ENCODE assay signal across 31 mouse cellular contexts in the genomic region with DNA sequence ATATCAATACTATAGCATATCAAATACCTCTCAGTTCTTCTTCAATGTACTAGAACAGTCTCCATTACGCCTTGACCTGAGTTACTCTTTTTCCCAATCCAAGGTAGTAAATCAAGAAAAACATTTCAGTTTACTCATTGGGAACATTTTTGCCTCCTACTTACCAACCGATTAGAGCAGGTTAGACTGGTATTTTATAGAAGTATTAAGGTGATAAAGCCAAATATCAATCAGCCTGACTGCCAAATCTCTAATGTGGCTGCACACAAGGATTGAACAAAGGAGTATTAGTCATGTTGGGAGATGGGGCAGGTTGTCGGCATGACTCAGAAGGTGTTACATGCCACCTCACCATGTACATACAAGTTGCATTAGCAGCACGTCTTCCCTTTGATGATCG.
"Had no signal": no experiment of that assay in that cellular context is flagged by ENCODE, and none has a peak within 500 bp of the region (broad histone marks: within the 10 kb centered on the region; RNA-seq: fewer than 3 reads in every experiment).

No protein-coding gene starts in this region.

- H3K4me3 ChIP-seq: limb, embryonic 10.5 days; limb, embryonic 12.5 days; limb, embryonic 13.5 days; limb, embryonic 15.5 days; liver, embryonic 12.5 days; liver, embryonic 13.5 days; liver, embryonic 15.5 days; lung, embryonic 15.5 days; megakaryocyte, embryonic 14.5 days; midbrain, embryonic 10.5 days; midbrain, embryonic 12.5 days; midbrain, embryonic 13.5 days; midbrain, embryonic 15.5 days; myocyte had no signal

- DNase-seq: left cerebral cortex, postnatal 4 days; liver; liver, embryonic 13.5 days; liver, postnatal 0 days; lung, adult 18-20 months; lung, adult 2 months; lung, embryonic 14.5 days; lung, postnatal 10 days; lung, postnatal 14 days; lung, postnatal 36 days; lung, postnatal 4 days; midbrain, embryonic 14.5 days had no signal

- H3K4me1 ChIP-seq: limb, embryonic 10.5 days; limb, embryonic 12.5 days; limb, embryonic 13.5 days; limb, embryonic 15.5 days; liver, embryonic 12.5 days; liver, embryonic 13.5 days; liver, embryonic 15.5 days; lung, embryonic 15.5 days; megakaryocyte, embryonic 14.5 days; midbrain, embryonic 10.5 days; midbrain, embryonic 12.5 days; midbrain, embryonic 13.5 days; midbrain, embryonic 15.5 days had no signal

- H3K27ac ChIP-seq: limb, embryonic 10.5 days; limb, embryonic 12.5 days; limb, embryonic 13.5 days; limb, embryonic 15.5 days; liver, embryonic 12.5 days; liver, embryonic 13.5 days; liver, embryonic 14.5 days; liver, embryonic 15.5 days; lung, embryonic 15.5 days; macrophage; midbrain, embryonic 10.5 days; midbrain, embryonic 12.5 days; midbrain, embryonic 13.5 days; midbrain, embryonic 15.5 days had no signal

- H3K27me3 ChIP-seq: limb, embryonic 12.5 days; limb, embryonic 13.5 days; limb, embryonic 15.5 days; liver, embryonic 12.5 days; liver, embryonic 13.5 days; liver, embryonic 15.5 days; lung, embryonic 15.5 days; megakaryocyte, embryonic 14.5 days; midbrain, embryonic 12.5 days; midbrain, embryonic 13.5 days; midbrain, embryonic 15.5 days had no signal

- H3K36me3 ChIP-seq: limb, embryonic 10.5 days; limb, embryonic 12.5 days; limb, embryonic 13.5 days; limb, embryonic 15.5 days; liver, embryonic 12.5 days; liver, embryonic 13.5 days; liver, embryonic 15.5 days; lung, embryonic 15.5 days; midbrain, embryonic 10.5 days; midbrain, embryonic 12.5 days; midbrain, embryonic 13.5 days; midbrain, embryonic 15.5 days had no signal

- H3K4me2 ChIP-seq: limb, embryonic 12.5 days; limb, embryonic 13.5 days; limb, embryonic 15.5 days; liver, embryonic 11.5 days; liver, embryonic 12.5 days; liver, embryonic 13.5 days; liver, embryonic 15.5 days; lung, embryonic 14.5 days; lung, embryonic 15.5 days; midbrain, embryonic 11.5 days; midbrain, embryonic 12.5 days; midbrain, embryonic 13.5 days; midbrain, embryonic 15.5 days had no signal

- H3K9ac ChIP-seq: limb, embryonic 12.5 days; limb, embryonic 13.5 days; limb, embryonic 15.5 days; liver, embryonic 12.5 days; liver, embryonic 13.5 days; liver, embryonic 14.5 days; liver, embryonic 15.5 days; liver, postnatal 0 days; lung, embryonic 14.5 days; lung, embryonic 15.5 days; midbrain, embryonic 12.5 days; midbrain, embryonic 13.5 days; midbrain, embryonic 15.5 days had no signal

- H3K9me3 ChIP-seq: limb, embryonic 10.5 days; limb, embryonic 12.5 days; limb, embryonic 13.5 days; limb, embryonic 15.5 days; liver, embryonic 12.5 days; liver, embryonic 13.5 days; liver, embryonic 15.5 days; lung, embryonic 15.5 days; megakaryocyte, embryonic 14.5 days; midbrain, embryonic 10.5 days; midbrain, embryonic 12.5 days; midbrain, embryonic 13.5 days; midbrain, embryonic 15.5 days had no signal

- ATAC-seq: liver, embryonic 12.5 days; liver, postnatal 0 days; lung, postnatal 0 days; midbrain, embryonic 13.5 days; midbrain, embryonic 15.5 days; midbrain, embryonic 16.5 days had no signal
